In the genomic region with DNA sequence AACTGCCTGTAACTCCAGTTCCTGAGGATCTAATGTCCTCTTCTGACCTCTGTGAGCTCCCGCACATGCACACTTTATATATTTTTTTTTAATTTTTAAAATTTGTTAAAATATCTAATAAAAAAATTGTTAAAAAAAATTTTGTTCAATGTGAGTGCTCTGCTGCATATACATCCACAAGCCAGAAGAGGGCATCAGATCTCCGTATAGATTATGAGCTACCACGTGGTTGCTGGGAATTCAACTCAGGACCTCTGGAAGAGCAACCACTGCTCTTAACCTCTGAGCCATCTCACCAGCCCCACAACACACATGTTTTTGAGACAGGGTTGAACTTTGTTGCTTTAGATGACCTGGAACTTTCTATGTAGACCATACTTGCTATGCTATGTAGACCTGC, we compare ENCODE assay signal across 10 mouse cellular contexts. TPM values are rescaled to one million over a fixed set of nuclear protein-coding genes. Genes with fewer than 3 reads are reported as not detected.
DNase-seq lines count a peak whose midpoint lies in the region; ATAC-seq and TF ChIP-seq lines count a peak whose summit lies in the region.
"Had no signal": no experiment of that assay in that cellular context is flagged by ENCODE, and none has a peak within 500 bp of the region (broad histone marks: within the 10 kb centered on the region; RNA-seq: fewer than 3 reads in every experiment).

No protein-coding gene starts in this region.

- H3K4me1 ChIP-seq in MEL (ENCODE audit: control insufficient read depth in 1 of 2, insufficient read depth in 2 of 2, low read length in 2 of 2), result peaks cover 4 to 7% of the 10 kb centered on the region in 2 experiments; a peak in 3 of 4 replicates
- H3K4me1 ChIP-seq in midbrain, embryonic 11.5 days (ENCODE audit: control insufficient read depth, insufficient read depth, low read length), result no peaks in the 10 kb centered on the region
- H3K4me1 ChIP-seq: embryonic facial prominence, embryonic 13.5 days had no signal

- peaks cover 0 to 5% of the 10 kb centered on the region in 2 experiments; a peak in 2 of 4 replicates for H3K36me3 ChIP-seq in MEL (ENCODE audit: control insufficient read depth in 1 of 2, insufficient read depth in 2 of 2, low read length in 2 of 2)
- no peaks in the 10 kb centered on the region for H3K36me3 ChIP-seq in midbrain, embryonic 11.5 days (ENCODE audit: control insufficient read depth, insufficient read depth, low read length)
- H3K36me3 ChIP-seq: embryonic facial prominence, embryonic 13.5 days; heart, embryonic 12.5 days had no signal

- peak; percentile 68 for TF ChIP-seq RAD21 in MEL (IDR thresholded peaks at IDR 0.05; ENCODE audit: low read depth, low read length)

- no peaks in the 10 kb centered on the region for H3K27me3 ChIP-seq in MEL (ENCODE audit: control insufficient read depth in 1 of 2, insufficient read depth in 2 of 2, low read length in 2 of 2)
- no peaks in the 10 kb centered on the region for H3K27me3 ChIP-seq in midbrain, embryonic 11.5 days (ENCODE audit: control insufficient read depth, insufficient read depth, low read length)
- H3K27me3 ChIP-seq: embryonic facial prominence, embryonic 13.5 days; heart, embryonic 12.5 days had no signal

- ATAC-seq in megakaryocyte progenitor cell, adult 5-6 weeks (replicated peaks; ENCODE audit: poor library complexity), result peak; percentile 84
- no peak for ATAC-seq in midbrain, embryonic 11.5 days (ENCODE audit: low FRiP score)

- peak; percentile 38 for TF ChIP-seq CTCF in left cerebral cortex, adult 2 months (IDR thresholded peaks at IDR 0.05)
- TF ChIP-seq CTCF in MEL (IDR thresholded peaks at IDR 0.05 in 2 of 3, conservative IDR thresholded peaks at IDR 0.05 in 1 of 3; ENCODE audit: control insufficient read depth in 1 of 3, insufficient read depth in 1 of 3, low read depth in 2 of 3, low read length in 3 of 3, poor library complexity in 1 of 3, severe bottlenecking in 1 of 3), result peak; percentile 29 to 64 (median 37)

- H3K9me3 ChIP-seq in MEL (replicated peaks; ENCODE audit: insufficient read depth, low read length), result no peaks in the 10 kb centered on the region
- no peaks in the 10 kb centered on the region for H3K9me3 ChIP-seq in midbrain, embryonic 11.5 days (ENCODE audit: control insufficient read depth, low read length)
- H3K9me3 ChIP-seq: embryonic facial prominence, embryonic 13.5 days had no signal

- TF ChIP-seq POLR2A in MEL (IDR thresholded peaks at IDR 0.05; ENCODE audit: control insufficient read depth in 1 of 2, insufficient read depth in 1 of 2, low read depth in 1 of 2, low read length in 2 of 2, poor library complexity in 1 of 2), result no peak

- H3K27ac ChIP-seq in left cerebral cortex, adult 2 months, result no peak overlapping the region
- H3K27ac ChIP-seq in MEL (ENCODE audit: control insufficient read depth, low read depth, low read length), result no peak overlapping the region
- no peak overlapping the region for H3K27ac ChIP-seq in midbrain, embryonic 11.5 days (ENCODE audit: low read depth, low read length)
- H3K27ac ChIP-seq: embryonic facial prominence, embryonic 13.5 days had no signal

- WGBS in midbrain, embryonic 11.5 days, result 19% methylated on average over 3 of the region's 3 CpGs

- no peaks in the 10 kb centered on the region for H3K79me2 ChIP-seq in MEL (ENCODE audit: control insufficient read depth, insufficient read depth, low read length, poor library complexity)

- H3K9ac ChIP-seq in MEL (ENCODE audit: control insufficient read depth, low read depth, low read length, poor library complexity, severe bottlenecking), result peak overlapping the region; percentile 38; the same call in 1 of the 2 replicates
- H3K9ac ChIP-seq in midbrain, embryonic 11.5 days (ENCODE audit: low read length), result no peak overlapping the region
- H3K9ac ChIP-seq: embryonic facial prominence, embryonic 13.5 days; heart, embryonic 12.5 days had no signal

- no peak overlapping the region for H3K4me3 ChIP-seq in left cerebral cortex, adult 2 months
- H3K4me3 ChIP-seq in MEL (ENCODE audit: control insufficient read depth in 1 of 2, insufficient read depth in 1 of 2, low read depth in 2 of 2, low read length in 2 of 2), result no peak overlapping the region
- H3K4me3 ChIP-seq in midbrain, embryonic 11.5 days (ENCODE audit: low read depth, low read length), result no peak overlapping the region
- H3K4me3 ChIP-seq: embryonic facial prominence, embryonic 13.5 days; heart, embryonic 12.5 days had no signal

- TF ChIP-seq EP300 in MEL (IDR thresholded peaks at IDR 0.05; ENCODE audit: low read depth in 1 of 2, low read length in 2 of 2), result no peak

- intact Hi-C loops in left cerebral cortex, adult 2 months (cut with DNase I), result loop anchor here (5.0 kb wide), 1 partner anchor 69 kb away; no protein-coding TSS in a partner anchor

- H3K4me2 ChIP-seq in midbrain, embryonic 11.5 days, result no peak overlapping the region
- H3K4me2 ChIP-seq: embryonic facial prominence, embryonic 13.5 days; heart, embryonic 12.5 days had no signal

- DNase-seq in left cerebral cortex, adult 2 months (ENCODE audit: extremely low spot score in 1 of 2, low spot score in 2 of 2), result no peak
- DNase-seq in left cerebral cortex, adult 8-10 months (ENCODE audit: low spot score in 2 of 2), result no peak
- DNase-seq in CD4-positive, CD25-positive, alpha-beta regulatory T cell, adult 2 months (ENCODE audit: low read depth, low spot score), result peak; percentile 53
- DNase-seq in MEL (ENCODE audit: low read depth, low spot score), result peak; percentile 74
- DNase-seq in spleen, adult 12 weeks (ENCODE audit: low spot score), result no peak
- DNase-seq in midbrain, embryonic 11.5 days (ENCODE audit: low spot score, missing footprints), result no peak
- DNase-seq: right cerebral cortex, postnatal 4 days had no signal

TF ChIP-seq in MEL, 35 proteins besides CTCF, POLR2A, EP300 and RAD21 (continues in another document):
- TF ChIP-seq KAT2A (conservative IDR thresholded peaks at IDR 0.05; ENCODE audit: low read depth, low read length) (no peak), CHD2 (IDR thresholded peaks at IDR 0.05; ENCODE audit: low read length) (no peak), GATA1 (IDR thresholded peaks at IDR 0.05; ENCODE audit: low read depth, low read length) (peak; percentile 46; the same call in 1 of the 2 replicates), MAZ (IDR thresholded peaks at IDR 0.05; ENCODE audit: low read depth, low read length) (no peak), USF1 (IDR thresholded peaks at IDR 0.05; ENCODE audit: low read depth, low read length) (peak; percentile 87), BHLHE40 (IDR thresholded peaks at IDR 0.05; ENCODE audit: borderline replicate concordance, low read depth, low read length) (no peak), MXI1 (IDR thresholded peaks at IDR 0.05; ENCODE audit: low read depth, low read length) (peak; percentile 77), ETS1 (IDR thresholded peaks at IDR 0.05; ENCODE audit: low read depth, low read length) (no peak), POLR2AphosphoS2 (IDR thresholded peaks at IDR 0.05; ENCODE audit: low read length) (no peak), SIN3A (IDR thresholded peaks at IDR 0.05; ENCODE audit: low read length) (peak; percentile 41; the same call in 1 of the 2 replicates), GABPA (IDR thresholded peaks at IDR 0.05; ENCODE audit: low read depth, low read length) (no peak), MAX (IDR thresholded peaks at IDR 0.05; ENCODE audit: low read length) (peak; percentile 93), MYC (IDR thresholded peaks at IDR 0.05; ENCODE audit: low read depth, low read length) (peak; percentile 99), JUND (IDR thresholded peaks at IDR 0.05; ENCODE audit: low read depth, low read length) (no peak), USF2 (IDR thresholded peaks at IDR 0.05; ENCODE audit: borderline replicate concordance in 1 of 2, insufficient read depth in 1 of 2, low read depth in 1 of 2, low read length in 2 of 2) (no peak)

RNA-seq across cellular contexts. Expression of a gene that starts 2.4 kb away (rescaled TPM):
- total RNA-seq in left cerebral cortex, adult 2 months (2021), result under 1 TPM; 0.44 to 0.57 TPM
- under 1 TPM; 0.57 to 0.81 (median 0.70) TPM for total RNA-seq in left cerebral cortex, adult 8-10 months (2022)
- total RNA-seq in MEL (2012; rRNA removed), result not detected in 2 replicates
- under 1 TPM in 1 of 2 experiments, not detected in 1; 0.10 TPM for polyA plus RNA-seq in MEL (2012; ENCODE audit: insufficient read depth in 1 of 2, insufficient read length in 2 of 2, low read depth in 1 of 2, low replicate concordance in 2 of 2, missing spikeins in 1 of 2)
- total RNA-seq in megakaryocyte progenitor cell, adult 5-6 weeks (2015), result 1.8 and 4.1 TPM in 2 replicates
- 2.7 and 3.4 TPM in 2 replicates for total RNA-seq in megakaryocyte progenitor cell, adult 5-6 weeks (2017)
- polyA plus RNA-seq in midbrain, embryonic 11.5 days (2014; fragmentation: Nextera tagmentation; extraction: Ambion mirVana), result 0.63 and 0.98 TPM in 2 replicates

RNA-seq across cellular contexts. Expression of a gene that starts 20.8 kb away (rescaled TPM):
- total RNA-seq in left cerebral cortex, adult 2 months (2021), result 100 to 1,000 TPM; 205 to 207 TPM
- total RNA-seq in left cerebral cortex, adult 8-10 months (2022), result 100 to 1,000 TPM; 188 to 218 (median 202) TPM
- 259 and 271 TPM in 2 replicates for total RNA-seq in MEL (2012; rRNA removed)
- 1,000 to 10,000 TPM in 1 of 2 experiments, 100 to 1,000 TPM in 1; 428 to 1,459 TPM for polyA plus RNA-seq in MEL (2012; ENCODE audit: insufficient read depth in 1 of 2, insufficient read length in 2 of 2, low read depth in 1 of 2, low replicate concordance in 2 of 2, missing spikeins in 1 of 2)
- 102 and 103 TPM in 2 replicates for total RNA-seq in megakaryocyte progenitor cell, adult 5-6 weeks (2015)
- total RNA-seq in megakaryocyte progenitor cell, adult 5-6 weeks (2017), result 310 and 320 TPM in 2 replicates
- polyA plus RNA-seq in midbrain, embryonic 11.5 days (2014; fragmentation: Nextera tagmentation; extraction: Ambion mirVana), result 364 and 369 TPM in 2 replicates

RNA-seq across cellular contexts. Expression of a gene that starts 37.2 kb away (rescaled TPM):
- 10 to 100 TPM; 30.1 to 32.3 TPM for total RNA-seq in left cerebral cortex, adult 2 months (2021)
- 10 to 100 TPM; 33.5 to 35.5 (median 34.7) TPM for total RNA-seq in left cerebral cortex, adult 8-10 months (2022)
- 7.7 and 9.4 TPM in 2 replicates for total RNA-seq in MEL (2012; rRNA removed)
- 10 to 100 TPM in 1 of 2 experiments, not detected in 1; 19.1 TPM for polyA plus RNA-seq in MEL (2012; ENCODE audit: insufficient read depth in 1 of 2, insufficient read length in 2 of 2, low read depth in 1 of 2, low replicate concordance in 2 of 2, missing spikeins in 1 of 2)
- 9.2 and 14.8 TPM in 2 replicates for total RNA-seq in megakaryocyte progenitor cell, adult 5-6 weeks (2015)
- 7.0 and 8.9 TPM in 2 replicates for total RNA-seq in megakaryocyte progenitor cell, adult 5-6 weeks (2017)
- 16.6 and 18.9 TPM in 2 replicates for polyA plus RNA-seq in midbrain, embryonic 11.5 days (2014; fragmentation: Nextera tagmentation; extraction: Ambion mirVana)

RNA-seq across cellular contexts. Expression of a gene that starts 49.2 kb away (rescaled TPM):
- 1 to 10 TPM; 3.4 to 4.8 TPM for total RNA-seq in left cerebral cortex, adult 2 months (2021)
- total RNA-seq in left cerebral cortex, adult 8-10 months (2022), result 1 to 10 TPM; 3.9 to 8.9 (median 6.5) TPM
- total RNA-seq in MEL (2012; rRNA removed), result 108 and 129 TPM in 2 replicates
- 100 to 1,000 TPM in 1 of 2 experiments, 10 to 100 TPM in 1; 95.9 to 142 TPM for polyA plus RNA-seq in MEL (2012; ENCODE audit: insufficient read depth in 1 of 2, insufficient read length in 2 of 2, low read depth in 1 of 2, low replicate concordance in 2 of 2, missing spikeins in 1 of 2)
- 182 and 235 TPM in 2 replicates for total RNA-seq in megakaryocyte progenitor cell, adult 5-6 weeks (2015)
- total RNA-seq in megakaryocyte progenitor cell, adult 5-6 weeks (2017), result 82.5 and 97.3 TPM in 2 replicates
- 4.0 and 4.5 TPM in 2 replicates for polyA plus RNA-seq in midbrain, embryonic 11.5 days (2014; fragmentation: Nextera tagmentation; extraction: Ambion mirVana)

Comparison
In these comparisons a context has a peak if more than half of its experiments do, and no peak if none do; other contexts are left out.
1. DNase-seq: peak in CD4-positive, CD25-positive, alpha-beta regulatory T cell, adult 2 months (single experiment) and MEL (single experiment); none in left cerebral cortex, adult 2 months (0 of 2), left cerebral cortex, adult 8-10 months (0 of 2), spleen, adult 12 weeks (single experiment) and midbrain, embryonic 11.5 days (single experiment).